Mouse (Mus musculus) liver, embryonic 14.5 days (tissue): Measurements from ENCODE around the gene Efemp1. TPM values are rescaled to one million over a fixed set of nuclear protein-coding genes. Genes with fewer than 3 reads are reported as not detected.

Experiments used
- ATAC-seq: fragments of 200-750 bp; cut with Nextera tagmentation; 2 replicates; pipeline ENCODE4 v1.8.0; 2017; ENCODE audit warnings: moderate number of reproducible peaks, mild to moderate bottlenecking, moderate library complexity; ENCODE audit not compliant: insufficient read depth
- DNase-seq, 3 experiments: peaks; one replicate each; pipeline ENCODE4 v3.0.0-alpha.2; 2012 to 2013; ENCODE audit warnings: low read depth in 3 of 3, low spot score in 3 of 3
- H3K27ac ChIP-seq: fragments of 300-500 bp; sonication (generic); 2 replicates; pipeline ENCODE4 v1.5.1; 2014; ENCODE audit warnings: moderate library complexity, mild to moderate bottlenecking, control low read depth, inconsistent platforms
- H3K27me3 ChIP-seq: fragments of 300-500 bp; sonication (generic); 2 replicates; pipeline ENCODE4 v1.6.1; 2014; ENCODE audit warnings: mild to moderate bottlenecking, low read length, moderate library complexity; ENCODE audit not compliant: control insufficient read depth, insufficient read depth
- H3K36me3 ChIP-seq: fragments of 300-500 bp; sonication (generic); replicated peaks from 2 replicates; pipeline ENCODE4 v1.6.1; 2014; ENCODE audit warnings: low read depth; ENCODE audit not compliant: control insufficient read depth, insufficient read depth
- H3K4me1 ChIP-seq, 2 experiments: fragments of 200-500 bp in 1 of 2; fragments of 300-500 bp in 1 of 2; sonication (generic) in 1 of 2; replicated peaks; 2 replicates each; pipeline ENCODE4 v1.6.1; 2012 to 2014; ENCODE audit warnings: antibody characterized with exemption in 1 of 2, inconsistent platforms in 1 of 2, low read length in 1 of 2; ENCODE audit not compliant: control insufficient read depth in 2 of 2, insufficient read depth in 2 of 2
- H3K4me2 ChIP-seq: fragments of 300-500 bp; sonication (generic); 2 replicates; pipeline ENCODE4 v1.6.1; 2014; ENCODE audit warnings: low read depth, mild to moderate bottlenecking, control low read depth, moderate library complexity
- H3K4me3 ChIP-seq, 2 experiments: fragments of 200-500 bp in 1 of 2; fragments of 300-500 bp in 1 of 2; sonication (generic) in 1 of 2; 2 replicates each; pipeline ENCODE4 v1.5.1; 2012 to 2014; ENCODE audit warnings: low read depth in 2 of 2, low read length in 2 of 2, mild to moderate bottlenecking in 2 of 2, control low read depth in 1 of 2, inconsistent platforms in 1 of 2, moderate library complexity in 1 of 2; ENCODE audit not compliant: insufficient read depth in 1 of 2
- H3K9ac ChIP-seq: fragments of 300-500 bp; sonication (generic); replicated peaks from 2 replicates; pipeline ENCODE4 v1.6.1; 2014; ENCODE audit warnings: mild to moderate bottlenecking, control low read depth, moderate library complexity
- H3K9me3 ChIP-seq: fragments of 300-500 bp; sonication (generic); 2 replicates; pipeline ENCODE4 v1.6.1; 2016; ENCODE audit warnings: low read length, mixed read lengths; ENCODE audit not compliant: control insufficient read depth
- CTCF ChIP-seq: IDR thresholded peaks from 2 replicates; pipeline ENCODE4 v1.5.1; 2016; ENCODE audit warnings: antibody characterized with exemption, low read depth, control low read depth
- EP300 ChIP-seq: IDR thresholded peaks from 2 replicates; pipeline ENCODE4 v1.6.1; 2016; ENCODE audit warnings: antibody characterized with exemption, low read depth
- WGBS: fragments of 180-500 bp; shearing (Covaris S2); extraction: QIAGEN DNeasy Blood & Tissue Kit; methylation state at CpG from one replicate; pipeline ENCODE4 v1.1.7; 2014; ENCODE audit not compliant: insufficient replicate concordance; 5-methylcytosine and 5-hydroxymethylcytosine counted together
- polyA plus RNA-seq, 2 experiments: library from polyadenylated mRNA; depleted of rRNA in 1 of 2; stranded (reverse) in 1 of 2; unstranded in 1 of 2; fragments of >200 nt; fragmentation: Nextera tagmentation in 1 of 2; extraction: Ambion mirVana in 1 of 2; gene quantifications; 2 replicates each; pipeline versions ENCODE4 v1.2.1 to v1.2.3; 2012 to 2014

Gene Efemp1
- polyA plus RNA-seq, 2 experiments, result 0.81 to 1.7 TPM

DNA sequence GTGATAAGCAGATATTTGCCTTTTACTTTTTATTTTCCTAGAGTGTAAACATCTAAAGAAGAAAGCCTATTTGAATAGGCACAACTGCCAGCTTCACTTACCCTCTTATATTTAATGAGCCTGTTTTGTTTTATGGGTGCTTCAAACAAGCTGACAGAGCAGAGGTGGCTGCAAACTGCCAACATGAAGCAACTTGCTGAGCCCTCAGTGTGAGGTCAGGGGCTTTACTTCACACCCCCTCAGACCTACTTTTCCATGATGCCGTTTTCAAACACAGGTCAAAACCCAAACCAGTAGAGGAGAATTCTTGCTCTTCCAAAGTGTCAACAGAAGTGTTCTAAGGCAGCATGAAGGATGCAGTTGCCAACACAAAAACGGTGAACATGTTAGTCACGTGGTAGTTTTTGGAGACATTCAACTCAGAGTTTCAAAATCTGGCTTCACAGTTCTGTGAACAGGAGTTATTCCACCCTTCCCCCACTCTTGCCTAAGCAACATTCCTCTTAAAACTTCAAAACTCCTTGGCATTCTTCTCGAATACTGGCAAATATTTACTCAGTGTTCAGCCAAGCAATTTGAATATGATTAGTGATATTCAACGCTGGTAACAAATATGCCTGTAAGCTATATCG, 101.8 kb downstream of the Efemp1 start:
- no peak for TF ChIP-seq CTCF
- no peak for TF ChIP-seq EP300
- no peaks in the 10 kb centered on the region for H3K9me3 ChIP-seq
- H3K4me3 ChIP-seq, result no peak overlapping the region
- H3K36me3 ChIP-seq, result no peaks in the 10 kb centered on the region
- 39% methylated on average over 6 of the region's 6 CpGs for WGBS
- DNase-seq (no peak), ATAC-seq (no peak)
- no peaks in the 10 kb centered on the region for H3K4me1 ChIP-seq
- no peak overlapping the region for H3K9ac ChIP-seq
- H3K27me3 ChIP-seq, result no peaks in the 10 kb centered on the region
- H3K27ac ChIP-seq, result no peak overlapping the region
- H3K4me2 ChIP-seq, result no peak overlapping the region

DNA sequence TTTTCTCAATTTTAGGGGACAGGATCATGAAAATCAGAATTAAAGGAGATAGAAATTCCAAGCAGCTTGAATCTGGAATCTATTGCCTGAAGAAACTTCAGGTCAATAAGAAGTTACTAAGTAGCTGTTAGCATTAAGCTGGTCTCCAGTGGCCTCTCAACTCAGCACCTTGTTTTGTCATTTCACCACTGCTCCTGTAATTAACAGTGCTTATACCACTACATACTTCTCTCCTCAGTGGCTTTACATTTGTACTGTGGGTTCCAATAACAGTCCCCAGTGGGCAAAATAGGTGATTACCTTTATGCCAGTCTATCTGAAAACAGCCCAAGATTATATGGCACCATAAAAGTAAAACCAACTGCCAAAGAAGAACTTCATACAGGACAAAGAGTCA, 102.3 kb downstream of the Efemp1 start:
- no peaks in the 10 kb centered on the region for H3K9me3 ChIP-seq
- no peak overlapping the region for H3K9ac ChIP-seq
- H3K27me3 ChIP-seq, result no peaks in the 10 kb centered on the region
- H3K4me2 ChIP-seq, result no peak overlapping the region
- H3K36me3 ChIP-seq, result no peaks in the 10 kb centered on the region
- no peak overlapping the region for H3K27ac ChIP-seq
- TF ChIP-seq CTCF, result no peak
- no peak for TF ChIP-seq EP300
- H3K4me1 ChIP-seq, result no peaks in the 10 kb centered on the region
- no peak overlapping the region for H3K4me3 ChIP-seq
- ATAC-seq (no peak), DNase-seq (no peak)

DNA sequence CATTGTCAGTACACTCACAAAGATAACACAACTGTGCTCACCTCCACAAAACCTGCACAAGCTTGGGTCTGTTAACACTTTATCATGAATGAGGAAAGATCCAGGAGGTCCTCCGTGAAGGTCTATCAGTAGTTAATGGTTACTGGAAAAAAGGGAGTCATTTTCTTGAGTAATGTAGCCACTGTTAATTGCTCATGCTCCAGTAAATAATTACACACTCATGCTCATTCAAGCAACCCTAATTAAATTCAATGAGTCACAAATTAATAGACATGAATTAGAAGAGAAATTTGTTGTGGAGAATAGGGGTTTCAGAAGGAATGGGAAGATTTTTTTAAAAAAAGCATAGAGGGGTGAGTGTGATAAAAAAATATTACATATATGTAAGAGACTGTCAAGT, 108.4 kb downstream of the Efemp1 start:
- TF ChIP-seq EP300 (no peak), CTCF (no peak)
- 50% methylated on average over 1 of the region's 1 CpGs for WGBS
- no peaks in the 10 kb centered on the region for H3K36me3 ChIP-seq
- H3K27ac ChIP-seq, result no peak overlapping the region
- H3K9me3 ChIP-seq, result no peaks in the 10 kb centered on the region
- H3K4me3 ChIP-seq, result no peak overlapping the region
- no peak overlapping the region for H3K4me2 ChIP-seq
- no peaks in the 10 kb centered on the region for H3K4me1 ChIP-seq
- ATAC-seq, result no peak
- H3K9ac ChIP-seq, result no peak overlapping the region
- no peak for DNase-seq
- H3K27me3 ChIP-seq, result no peaks in the 10 kb centered on the region
